Mouse (Mus musculus): ENCODE data around the gene 3110040N11Rik.

The 3110040N11Rik gene

GRCm38 (mm10) chr7:81738720-81739385, 50.4 kb downstream of the 3110040N11Rik start:
- in situ Hi-C loops (cut with MboI): no loop called here

GRCm38 (mm10) chr7:81735300-81736048, 53.8 kb downstream of the 3110040N11Rik start:
- in situ Hi-C loops (cut with MboI): no loop called here

GRCm38 (mm10) chr7:81732183-81733089, 56.8 kb downstream of the 3110040N11Rik start:
- in situ Hi-C loops (cut with MboI): no loop called here

Measured in mature B cell (primary cell).